Mouse (Mus musculus) MEL (cell line): ENCODE measurements around the gene Cltc. TPM values are rescaled to one million over a fixed set of nuclear protein-coding genes. Genes with fewer than 3 reads are reported as not detected.
A peak's percentile ranks its signal among the peaks of the same experiment; 100 is the strongest.

ENCODE experiments used
- DNase-seq: peaks from one replicate; pipeline ENCODE4 v3.0.0; 2011; ENCODE audit warnings: low read depth, low spot score
- H3K27ac ChIP-seq: 2 replicates; pipeline ENCODE4 v1.5.1; 2012; ENCODE audit warnings: low read depth, mild to moderate bottlenecking, control low read depth, low read length, moderate library complexity; ENCODE audit not compliant: control insufficient read depth
- H3K27me3 ChIP-seq, 2 experiments: fragments of 150-350 bp in 1 of 2; sonication (generic) in 1 of 2; 2 replicates each; pipeline ENCODE4 v1.6.1; 2012; ENCODE audit warnings: low read length in 2 of 2, mild to moderate bottlenecking in 2 of 2, improper control_type of control experiment in 1 of 2, moderate library complexity in 1 of 2; ENCODE audit not compliant: insufficient read depth in 2 of 2, control insufficient read depth in 1 of 2
- H3K36me3 ChIP-seq, 2 experiments: 2 replicates each; pipeline ENCODE4 v1.6.1; 2012 to 2014; ENCODE audit warnings: low read length in 2 of 2, improper control_type of control experiment in 1 of 2, inconsistent platforms in 1 of 2, mild to moderate bottlenecking in 1 of 2; ENCODE audit not compliant: insufficient read depth in 2 of 2, control insufficient read depth in 1 of 2
- H3K4me1 ChIP-seq, 2 experiments: fragments of 150-350 bp in 1 of 2; sonication (generic) in 1 of 2; 2 replicates each; pipeline ENCODE4 v1.6.1; 2012; ENCODE audit warnings: low read length in 2 of 2, improper control_type of control experiment in 1 of 2, mild to moderate bottlenecking in 1 of 2; ENCODE audit not compliant: insufficient read depth in 2 of 2, control insufficient read depth in 1 of 2
- H3K4me3 ChIP-seq, 2 experiments: fragments of 150-350 bp in 1 of 2; sonication (generic) in 1 of 2; 2 replicates each; pipeline ENCODE4 v1.5.1; 2012; ENCODE audit warnings: low read depth in 2 of 2, low read length in 2 of 2, mild to moderate bottlenecking in 2 of 2, moderate library complexity in 2 of 2, control low read depth in 1 of 2, improper control_type of control experiment in 1 of 2; ENCODE audit not compliant: control insufficient read depth in 1 of 2, insufficient read depth in 1 of 2
- H3K79me2 ChIP-seq: 2 replicates; pipeline ENCODE4 v1.6.1; 2012; ENCODE audit warnings: mild to moderate bottlenecking, low read length, moderate library complexity; ENCODE audit not compliant: control insufficient read depth, poor library complexity, insufficient read depth
- H3K9ac ChIP-seq: 2 replicates; pipeline ENCODE4 v1.6.1; 2012; ENCODE audit warnings: low read depth, mild to moderate bottlenecking, control low read depth, low read length, moderate library complexity; ENCODE audit not compliant: control insufficient read depth, poor library complexity, severe bottlenecking
- H3K9me3 ChIP-seq: fragments of 150-350 bp; sonication (generic); replicated peaks from 2 replicates; pipeline ENCODE4 v1.6.1; 2012; ENCODE audit warnings: mild to moderate bottlenecking, low read length, improper control_type of control experiment, moderate library complexity; ENCODE audit not compliant: insufficient read depth
- BHLHE40 ChIP-seq: IDR thresholded peaks from 2 replicates; pipeline ENCODE4 v1.6.1; 2012; ENCODE audit warnings: low read depth, mild to moderate bottlenecking, inconsistent platforms, low read length, improper control_type of control experiment, borderline replicate concordance
- CHD1 ChIP-seq: IDR thresholded peaks from 2 replicates; pipeline ENCODE4 v1.6.1; 2012; ENCODE audit warnings: low read depth, mild to moderate bottlenecking, inconsistent platforms, low read length, improper control_type of control experiment
- CHD2 ChIP-seq: IDR thresholded peaks from 2 replicates; pipeline ENCODE4 v1.6.1; 2011; ENCODE audit warnings: low read length, improper control_type of control experiment
- CTCF ChIP-seq, 3 experiments: IDR thresholded peaks in 2 of 3; conservative IDR thresholded peaks in 1 of 3; 2 replicates each; pipeline ENCODE4 v1.5.1; 2011 to 2012; ENCODE audit warnings: low read length in 3 of 3, low read depth in 2 of 3, mild to moderate bottlenecking in 2 of 3, improper control_type of control experiment in 1 of 3, inconsistent platforms in 1 of 3, mixed read lengths in 1 of 3, moderate library complexity in 1 of 3; ENCODE audit not compliant: control insufficient read depth in 1 of 3, insufficient read depth in 1 of 3, poor library complexity in 1 of 3, severe bottlenecking in 1 of 3
- E2F4 ChIP-seq: IDR thresholded peaks from 2 replicates; pipeline ENCODE4 v1.6.1; 2011; ENCODE audit warnings: low read depth, low read length, improper control_type of control experiment, borderline replicate concordance
- ELF1 ChIP-seq: IDR thresholded peaks from 2 replicates; pipeline ENCODE4 v1.6.1; 2014; ENCODE audit warnings: low read depth, mild to moderate bottlenecking, inconsistent platforms, low read length, improper control_type of control experiment, moderate library complexity
- EP300 ChIP-seq, 2 experiments: IDR thresholded peaks; 2 replicates each; pipeline ENCODE4 v1.6.1; 2011; ENCODE audit warnings: improper control_type of control experiment in 2 of 2, low read length in 2 of 2, low read depth in 1 of 2, mild to moderate bottlenecking in 1 of 2
- ETS1 ChIP-seq: IDR thresholded peaks from 2 replicates; pipeline ENCODE4 v1.6.1; 2012; ENCODE audit warnings: low read depth, mild to moderate bottlenecking, inconsistent platforms, low read length, improper control_type of control experiment, moderate library complexity
- GABPA ChIP-seq: IDR thresholded peaks from 2 replicates; pipeline ENCODE4 v1.6.1; 2012; ENCODE audit warnings: low read depth, mild to moderate bottlenecking, inconsistent platforms, low read length, improper control_type of control experiment, moderate library complexity
- GATA1 ChIP-seq: IDR thresholded peaks from 2 replicates; pipeline ENCODE4 v1.6.1; 2011; ENCODE audit warnings: low read depth, low read length, improper control_type of control experiment
- HCFC1 ChIP-seq: IDR thresholded peaks from 2 replicates; pipeline ENCODE4 v1.6.1; 2012; ENCODE audit warnings: low read depth, mild to moderate bottlenecking, inconsistent platforms, low read length, improper control_type of control experiment, moderate library complexity
- JUND ChIP-seq: IDR thresholded peaks from 2 replicates; pipeline ENCODE4 v1.6.1; 2011; ENCODE audit warnings: low read depth, mild to moderate bottlenecking, improper control_type of control experiment, low read length
- KAT2A ChIP-seq: conservative IDR thresholded peaks from 2 replicates; pipeline ENCODE4 v1.6.1; 2012; ENCODE audit warnings: low read depth, low read length, improper control_type of control experiment, inconsistent platforms
- MAFK ChIP-seq: IDR thresholded peaks from 2 replicates; pipeline ENCODE4 v1.6.1; 2011; ENCODE audit warnings: low read depth, mild to moderate bottlenecking, low read length, improper control_type of control experiment, borderline replicate concordance
- MAX ChIP-seq: IDR thresholded peaks from 2 replicates; pipeline ENCODE4 v1.6.1; 2011; ENCODE audit warnings: low read length, improper control_type of control experiment
- MAZ ChIP-seq: IDR thresholded peaks from 2 replicates; pipeline ENCODE4 v1.6.1; 2012; ENCODE audit warnings: low read depth, mild to moderate bottlenecking, inconsistent platforms, low read length, improper control_type of control experiment
- MXI1 ChIP-seq: IDR thresholded peaks from 2 replicates; pipeline ENCODE4 v1.6.1; 2011; ENCODE audit warnings: mild to moderate bottlenecking, low read depth, low read length, improper control_type of control experiment
- MYB ChIP-seq: IDR thresholded peaks from 2 replicates; pipeline ENCODE4 v1.6.1; 2011; ENCODE audit warnings: mild to moderate bottlenecking, low read depth, low read length, improper control_type of control experiment
- MYC ChIP-seq: IDR thresholded peaks from 2 replicates; pipeline ENCODE4 v1.6.1; 2011; ENCODE audit warnings: low read depth, mild to moderate bottlenecking, low read length, improper control_type of control experiment, moderate library complexity
- NELFE ChIP-seq: IDR thresholded peaks from 2 replicates; pipeline ENCODE4 v1.6.1; 2011; ENCODE audit warnings: low read depth, low read length, improper control_type of control experiment
- NRF1 ChIP-seq: IDR thresholded peaks from 2 replicates; pipeline ENCODE4 v1.6.1; 2014; ENCODE audit warnings: low read depth, mild to moderate bottlenecking, inconsistent platforms, low read length, improper control_type of control experiment, moderate library complexity; ENCODE audit not compliant: poor library complexity, insufficient read depth, severe bottlenecking
- POLR2A ChIP-seq, 2 experiments: IDR thresholded peaks; 2 replicates each; pipeline ENCODE4 v1.6.1; 2011 to 2012; ENCODE audit warnings: low read length in 2 of 2, mild to moderate bottlenecking in 2 of 2, control low read depth in 1 of 2, improper control_type of control experiment in 1 of 2, low read depth in 1 of 2, moderate library complexity in 1 of 2; ENCODE audit not compliant: control insufficient read depth in 1 of 2, insufficient read depth in 1 of 2, poor library complexity in 1 of 2
- POLR2AphosphoS2 ChIP-seq: IDR thresholded peaks from 2 replicates; pipeline ENCODE4 v1.6.1; 2011; ENCODE audit warnings: low read length, improper control_type of control experiment
- POLR2AphosphoS5 ChIP-seq: IDR thresholded peaks from 2 replicates; pipeline ENCODE4 v1.6.1; 2012; ENCODE audit warnings: low read depth, borderline replicate concordance, mild to moderate bottlenecking, inconsistent platforms, low read length, moderate library complexity, mixed read lengths
- RAD21 ChIP-seq: IDR thresholded peaks from 2 replicates; pipeline ENCODE4 v1.6.1; 2011; ENCODE audit warnings: mild to moderate bottlenecking, low read depth, low read length, improper control_type of control experiment
- RCOR1 ChIP-seq: IDR thresholded peaks from 2 replicates; pipeline ENCODE4 v1.6.1; 2012; ENCODE audit warnings: low read depth, mild to moderate bottlenecking, inconsistent platforms, low read length, improper control_type of control experiment
- TAL1 ChIP-seq: IDR thresholded peaks from 2 replicates; pipeline ENCODE4 v1.6.1; 2012; ENCODE audit warnings: mild to moderate bottlenecking, inconsistent platforms, low read length, moderate library complexity, mixed read lengths
- TBP ChIP-seq: IDR thresholded peaks from 2 replicates; pipeline ENCODE4 v1.8.0; 2011; ENCODE audit warnings: low read depth, low read length, improper control_type of control experiment
- TCF12 ChIP-seq: IDR thresholded peaks from 2 replicates; pipeline ENCODE4 v1.6.1; 2014; ENCODE audit warnings: low read depth, mild to moderate bottlenecking, inconsistent platforms, low read length, improper control_type of control experiment, moderate library complexity
- UBTF ChIP-seq: IDR thresholded peaks from 2 replicates; pipeline ENCODE4 v1.6.1; 2012; ENCODE audit warnings: low read depth, mild to moderate bottlenecking, inconsistent platforms, low read length, improper control_type of control experiment, moderate library complexity, borderline replicate concordance; ENCODE audit not compliant: insufficient read depth
- USF1 ChIP-seq: IDR thresholded peaks from 2 replicates; pipeline ENCODE4 v1.6.1; 2014; ENCODE audit warnings: low read depth, mild to moderate bottlenecking, inconsistent platforms, low read length, improper control_type of control experiment, moderate library complexity
- USF2 ChIP-seq, 2 experiments: IDR thresholded peaks; 2 replicates each; pipeline ENCODE4 v1.6.1; 2011 to 2012; ENCODE audit warnings: improper control_type of control experiment in 2 of 2, low read length in 2 of 2, borderline replicate concordance in 1 of 2, inconsistent platforms in 1 of 2, low read depth in 1 of 2, mild to moderate bottlenecking in 1 of 2; ENCODE audit not compliant: insufficient read depth in 1 of 2
- ZC3H11A ChIP-seq: IDR thresholded peaks from 2 replicates; pipeline ENCODE4 v1.6.1; 2012; ENCODE audit warnings: low read depth, mild to moderate bottlenecking, inconsistent platforms, low read length, improper control_type of control experiment
- ZKSCAN1 ChIP-seq: IDR thresholded peaks from 2 replicates; pipeline ENCODE4 v1.6.1; 2012; ENCODE audit warnings: low read depth, mild to moderate bottlenecking, inconsistent platforms, low read length, improper control_type of control experiment, moderate library complexity
- ZMIZ1 ChIP-seq: IDR thresholded peaks from 2 replicates; pipeline ENCODE4 v1.6.1; 2012; ENCODE audit warnings: low read depth, mild to moderate bottlenecking, inconsistent platforms, low read length, improper control_type of control experiment, moderate library complexity
- ZNF384 ChIP-seq: IDR thresholded peaks from 2 replicates; pipeline ENCODE4 v1.6.1; 2012; ENCODE audit warnings: low read depth, mild to moderate bottlenecking, inconsistent platforms, low read length, improper control_type of control experiment
- polyA plus RNA-seq, 2 experiments: library from polyadenylated mRNA; stranded (reverse) in 1 of 2; unstranded in 1 of 2; fragments of >175 nt in 1 of 2; fragments of >200 nt in 1 of 2; gene quantifications; 2 replicates each; pipeline versions ENCODE4 v1.2.1 to v1.2.4; 2012; ENCODE audit warnings: low replicate concordance in 2 of 2, low read depth in 1 of 2; ENCODE audit not compliant: insufficient read length in 2 of 2, insufficient read depth in 1 of 2, missing spikeins in 1 of 2
- total RNA-seq: library from RNA; depleted of rRNA; stranded (reverse); fragments of 300-350 nt; gene quantifications from 2 replicates; pipeline ENCODE4 v1.2.3, GENCODE M21; 2012

Cltc gene
- total and polyA plus RNA-seq, 3 experiments = 149 to 300 (median 205) TPM

DNA sequence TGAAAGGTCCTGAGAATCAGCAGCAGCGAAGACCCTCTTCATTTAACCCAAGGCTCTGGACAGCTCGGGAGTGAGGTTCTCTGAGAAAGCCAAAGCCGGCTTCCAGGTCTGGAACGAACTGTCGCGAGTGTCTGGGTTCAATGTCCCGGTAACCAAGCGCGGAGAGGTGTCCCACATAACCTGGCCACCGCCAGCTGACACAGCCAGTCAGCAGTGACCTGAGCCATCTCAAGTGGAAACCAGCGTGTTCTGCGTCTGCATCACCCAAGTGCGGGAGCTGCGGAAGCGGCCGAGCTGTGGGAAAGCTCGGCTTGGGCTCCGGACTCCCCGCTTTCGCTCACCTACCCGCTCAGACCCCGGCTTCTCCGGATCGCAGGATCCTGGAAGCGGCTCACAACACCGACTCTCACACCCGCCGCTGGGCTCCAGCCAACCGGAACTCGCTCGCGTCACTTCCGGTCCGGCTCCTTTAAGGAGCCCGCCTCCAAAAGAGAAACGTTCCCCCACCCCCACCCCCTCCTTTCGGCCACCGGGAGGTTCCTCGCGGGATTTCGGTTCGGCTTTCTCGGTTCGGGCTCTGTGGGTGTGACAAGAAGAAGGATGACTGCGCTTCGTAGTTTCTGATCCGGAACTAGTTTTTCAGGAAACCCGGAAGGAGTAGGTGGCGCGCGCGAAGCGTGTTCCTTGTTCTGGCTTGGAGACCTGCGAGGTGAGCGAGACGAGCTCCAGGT is 73.8 kb downstream of the Cltc start, which contains the start of the genes Vmp1 and Ptrh2:
TSS of gene Vmp1 (minus strand) at position 442 of the 731 bp plus-strand sequence.
TSS of gene Ptrh2 (plus strand) at position 591 of the 731 bp plus-strand sequence.
- Histone ChIP-seq H3K27me3 (no peaks in the 10 kb centered on the region), H3K79me2 (peaks cover 70% of the 10 kb centered on the region), H3K4me1 (peaks cover 11 to 21% of the 10 kb centered on the region in 2 experiments), H3K27ac (peak within 1 kb of the TSS; percentile 91), H3K36me3 (peaks cover 3 to 50% of the 10 kb centered on the region in 2 experiments), H3K4me3 (peak within 1 kb of the TSS; percentile 67 to 81), H3K9me3 (no peaks in the 10 kb centered on the region), H3K9ac (peak within 1 kb of the TSS; percentile 84)
- peak; percentile 100 for DNase-seq
- no peak for TF ChIP-seq USF1
- TF ChIP-seq GATA1 = no peak
- peak; percentile 89 for TF ChIP-seq TBP
- TF ChIP-seq JUND = no peak
- TF ChIP-seq ELF1 = peak; percentile 90
- TF ChIP-seq MAFK = no peak
- peak; percentile 98 for TF ChIP-seq UBTF
- TF ChIP-seq USF2 (IDR thresholded peaks at IDR 0.05; ENCODE audit: borderline replicate concordance in 1 of 2, insufficient read depth in 1 of 2, low read depth in 1 of 2, low read length in 2 of 2) = no peak
- TF ChIP-seq GABPA = no peak
- TF ChIP-seq TCF12 = no peak; the same call in 1 of the 2 replicates
- TF ChIP-seq HCFC1 = peak; percentile 92
- TF ChIP-seq ZKSCAN1 = no peak
- TF ChIP-seq BHLHE40 = no peak
- TF ChIP-seq MAZ = peak; percentile 67; the same call in 1 of the 2 replicates
- TF ChIP-seq ZNF384 = no peak
- TF ChIP-seq MXI1 = peak; percentile 94
- TF ChIP-seq CHD2 = peak; percentile 97
- peak; percentile 99 for TF ChIP-seq MYC
- no peak for TF ChIP-seq POLR2AphosphoS5
- peak; percentile 79 for TF ChIP-seq ETS1
- no peak for TF ChIP-seq ZC3H11A
- TF ChIP-seq MAX = peak; percentile 96
- TF ChIP-seq E2F4 = peak; percentile 98
- peak; percentile 84 for TF ChIP-seq KAT2A
- TF ChIP-seq RCOR1 = no peak; the same call in 1 of the 2 replicates
- TF ChIP-seq RAD21 = no peak
- peak; percentile 6; the same call in 1 of the 2 replicates for TF ChIP-seq NRF1
- TF ChIP-seq ZMIZ1 = no peak
- peak; percentile 88 for TF ChIP-seq NELFE
- TF ChIP-seq EP300 (IDR thresholded peaks at IDR 0.05; ENCODE audit: low read depth in 1 of 2, low read length in 2 of 2) = peak in 1 of 2 experiments; percentile 20; a peak in 3 of 4 replicates
- no peak for TF ChIP-seq CHD1
- no peak for TF ChIP-seq CTCF (IDR thresholded peaks at IDR 0.05 in 2 of 3, conservative IDR thresholded peaks at IDR 0.05 in 1 of 3; ENCODE audit: control insufficient read depth in 1 of 3, insufficient read depth in 1 of 3, low read depth in 2 of 3, low read length in 3 of 3, poor library complexity in 1 of 3, severe bottlenecking in 1 of 3)
- TF ChIP-seq POLR2A (IDR thresholded peaks at IDR 0.05; ENCODE audit: control insufficient read depth in 1 of 2, insufficient read depth in 1 of 2, low read depth in 1 of 2, low read length in 2 of 2, poor library complexity in 1 of 2) = peak; percentile 48 to 99
- peak; percentile 95 for TF ChIP-seq POLR2AphosphoS2
- no peak for TF ChIP-seq TAL1
- no peak for TF ChIP-seq MYB
